Mouse (Mus musculus): ENCODE measurements around the gene Clint1.

Clint1 gene

GRCm38 (mm10) chr11:45883270-45883931 lies 31.6 kb downstream of the Clint1 start:
- in situ Hi-C loops (cut with MboI, MseI) = no loop called here

- in situ Hi-C loops (cut with MboI, MseI) = no loop called here
Measured at GRCm38 (mm10) chr11:45884029-45884428, 32.2 kb downstream of the Clint1 start.

GRCm38 (mm10) chr11:45885606-45886230 lies 33.9 kb downstream of the Clint1 start:
- in situ Hi-C loops (cut with MboI, MseI) = loop anchor here (5.0 kb wide), 1 partner anchor 133 kb away; no protein-coding TSS in a partner anchor

- in situ Hi-C loops (cut with MboI, MseI) = loop anchor here (5.0 kb wide), 1 partner anchor 134 kb away; no protein-coding TSS in a partner anchor
Measured at GRCm38 (mm10) chr11:45886596-45886995, 34.7 kb downstream of the Clint1 start.

- in situ Hi-C loops (cut with MboI, MseI) = loop anchor here (5.0 kb wide), 1 partner anchor 136 kb away; no protein-coding TSS in a partner anchor
Measured at GRCm38 (mm10) chr11:45888471-45889030, 36.7 kb downstream of the Clint1 start.

GRCm38 (mm10) chr11:45889981-45890380 lies 38.1 kb downstream of the Clint1 start:
- in situ Hi-C loops (cut with MboI, MseI) = loop anchor here (5.0 kb wide), 1 partner anchor 138 kb away; no protein-coding TSS in a partner anchor

GRCm38 (mm10) chr11:45890423-45890822 lies 38.6 kb downstream of the Clint1 start:
- in situ Hi-C loops (cut with MboI, MseI) = no loop called here

GRCm38 (mm10) chr11:45892861-45893360 lies 41.1 kb downstream of the Clint1 start:
- in situ Hi-C loops (cut with MboI, MseI) = no loop called here

GRCm38 (mm10) chr11:45897392-45897791 lies 45.5 kb downstream of the Clint1 start:
- in situ Hi-C loops (cut with MboI, MseI) = no loop called here

- in situ Hi-C loops (cut with MboI, MseI) = no loop called here
Measured at GRCm38 (mm10) chr11:45900233-45901015, 48.6 kb downstream of the Clint1 start.

GRCm38 (mm10) chr11:45906109-45906786 lies 54.4 kb downstream of the Clint1 start:
- in situ Hi-C loops (cut with MboI, MseI) = no loop called here

- in situ Hi-C loops (cut with MboI, MseI) = no loop called here
Measured at GRCm38 (mm10) chr11:45907301-45907700, 55.5 kb downstream of the Clint1 start.

- in situ Hi-C loops (cut with MboI, MseI) = no loop called here
Measured at GRCm38 (mm10) chr11:45908070-45908469, 56.2 kb downstream of the Clint1 start.

- in situ Hi-C loops (cut with MboI, MseI) = no loop called here
Measured at GRCm38 (mm10) chr11:45908894-45909293, 57.0 kb downstream of the Clint1 start.

- in situ Hi-C loops (cut with MboI, MseI) = no loop called here
Measured at GRCm38 (mm10) chr11:45910701-45911100, 58.9 kb downstream of the Clint1 start.

GRCm38 (mm10) chr11:45916196-45916595 lies 64.3 kb downstream of the Clint1 start:
- in situ Hi-C loops (cut with MboI, MseI) = no loop called here

GRCm38 (mm10) chr11:45918018-45918417 lies 66.2 kb downstream of the Clint1 start:
- in situ Hi-C loops (cut with MboI, MseI) = no loop called here

- in situ Hi-C loops (cut with MboI, MseI) = no loop called here
Measured at GRCm38 (mm10) chr11:45918836-45919235, 67.0 kb downstream of the Clint1 start.

GRCm38 (mm10) chr11:45921026-45921425 lies 69.2 kb downstream of the Clint1 start:
- in situ Hi-C loops (cut with MboI, MseI) = no loop called here

GRCm38 (mm10) chr11:45921480-45921898 lies 69.6 kb downstream of the Clint1 start:
- in situ Hi-C loops (cut with MboI, MseI) = no loop called here

GRCm38 (mm10) chr11:45925436-45925835 lies 73.6 kb downstream of the Clint1 start:
- in situ Hi-C loops (cut with MboI, MseI) = no loop called here

All from regulatory T cell (primary cell).